Mouse (Mus musculus) C2C12 (cell line): Measurements from ENCODE around the gene Gm10320. TPM values are rescaled to one million over a fixed set of nuclear protein-coding genes. Genes with fewer than 3 reads are reported as not detected.

Source experiments
- H3K27me3 ChIP-seq: one replicate; pipeline ENCODE4 v1.6.1; 2011; ENCODE audit not compliant: control insufficient read depth, insufficient read depth, insufficient read length
- H3K36me3 ChIP-seq: one replicate; pipeline ENCODE4 v1.6.1; 2011; ENCODE audit not compliant: control insufficient read depth, insufficient read depth
- H3K4me3 ChIP-seq: one replicate; pipeline ENCODE4 v1.5.1; 2011; ENCODE audit warnings: mild to moderate bottlenecking, control low read depth; ENCODE audit not compliant: poor library complexity, insufficient read depth, severe bottlenecking
- H3K79me2 ChIP-seq: one replicate; pipeline ENCODE4 v1.6.1; 2011; ENCODE audit not compliant: control insufficient read depth, insufficient read depth
- H3K79me3 ChIP-seq: one replicate; pipeline ENCODE4 v1.6.1; 2011; ENCODE audit warnings: low read depth, control low read depth
- H3ac ChIP-seq: one replicate; pipeline ENCODE3; 2011; ENCODE audit warnings: low read depth; ENCODE audit not compliant: control insufficient read depth, insufficient read length
- CEBPB ChIP-seq: IDR thresholded peaks from one replicate; pipeline ENCODE4 v1.6.1; 2011; ENCODE audit warnings: low read depth, mild to moderate bottlenecking, control low read depth, moderate library complexity
- CTCF ChIP-seq: IDR thresholded peaks from one replicate; pipeline ENCODE4 v1.5.1; 2011; ENCODE audit not compliant: control insufficient read depth, insufficient read depth, insufficient read length
- FOSL1 ChIP-seq: IDR thresholded peaks from one replicate; pipeline ENCODE4 v1.8.0; 2011; ENCODE audit warnings: mild to moderate bottlenecking, low read length; ENCODE audit not compliant: poor library complexity, insufficient read depth, severe bottlenecking
- MAX ChIP-seq: IDR thresholded peaks from one replicate; pipeline ENCODE4 v1.6.1; 2011; ENCODE audit warnings: mild to moderate bottlenecking, control low read depth
- MYOD1 ChIP-seq: IDR thresholded peaks from one replicate; pipeline ENCODE4 v1.6.1; 2011; ENCODE audit warnings: low read depth; ENCODE audit not compliant: control insufficient read depth, insufficient read length
- MYOG ChIP-seq: IDR thresholded peaks from one replicate; pipeline ENCODE4 v1.6.1; 2011; ENCODE audit not compliant: control insufficient read depth, insufficient read length; ENCODE audit errors: extremely low read depth
- USF1 ChIP-seq: IDR thresholded peaks from one replicate; pipeline ENCODE4 v1.6.1; 2011; ENCODE audit warnings: low read depth, mild to moderate bottlenecking, control low read depth, moderate library complexity
- polyA plus RNA-seq: library from polyadenylated mRNA; unstranded; fragments of >200 nt; fragmentation: generic; extraction: Trizol; gene quantifications from one replicate; pipeline ENCODE4 v1.2.1, GENCODE M21; 2012; ENCODE audit warnings: missing spikeins

The Gm10320 gene
- polyA plus RNA-seq, 1 experiment = 1.8 TPM

- TF ChIP-seq FOSL1 = no peak
- TF ChIP-seq MYOD1 = no peak
- TF ChIP-seq MYOG = no peak
- no peak for TF ChIP-seq USF1
- no peak for TF ChIP-seq MAX
- TF ChIP-seq CTCF = no peak
- no peaks in the 10 kb centered on the region for H3K79me3 ChIP-seq
- no peaks in the 10 kb centered on the region for H3K36me3 ChIP-seq
- no peaks in the 10 kb centered on the region for H3K27me3 ChIP-seq
- H3K4me3 ChIP-seq = no peak overlapping the region
- no peak overlapping the region for H3ac ChIP-seq
- H3K79me2 ChIP-seq = no peaks in the 10 kb centered on the region
These were observed 26.5 kb upstream of the Gm10320 start for GRCm38 (mm10) chr13:98518341-98518740.

- no peaks in the 10 kb centered on the region for H3K79me2 ChIP-seq
- TF ChIP-seq MYOD1 = no peak
- no peak for TF ChIP-seq FOSL1
- TF ChIP-seq MYOG = no peak
- no peaks in the 10 kb centered on the region for H3K79me3 ChIP-seq
- H3K27me3 ChIP-seq = no peaks in the 10 kb centered on the region
- no peak overlapping the region for H3K4me3 ChIP-seq
- no peaks in the 10 kb centered on the region for H3K36me3 ChIP-seq
- H3ac ChIP-seq = no peak overlapping the region
These were observed 25.9 kb upstream of the Gm10320 start for GRCm38 (mm10) chr13:98517666-98518065.

- no peaks in the 10 kb centered on the region for H3K79me3 ChIP-seq
- H3K79me2 ChIP-seq = no peaks in the 10 kb centered on the region
- no peaks in the 10 kb centered on the region for H3K27me3 ChIP-seq
- no peaks in the 10 kb centered on the region for H3K36me3 ChIP-seq
- H3K4me3 ChIP-seq = no peak overlapping the region
- TF ChIP-seq MAX = no peak
- no peak for TF ChIP-seq MYOG
- no peak for TF ChIP-seq USF1
- no peak for TF ChIP-seq FOSL1
- no peak for TF ChIP-seq MYOD1
- TF ChIP-seq CTCF = no peak
- TF ChIP-seq CEBPB = no peak
- H3ac ChIP-seq = no peak overlapping the region
These were observed 25.2 kb upstream of the Gm10320 start for GRCm38 (mm10) chr13:98516985-98517384.

GRCm38 (mm10) chr13:98512066-98512465 is 20.3 kb upstream of the Gm10320 start:
- Histone ChIP-seq H3K36me3 (no peaks in the 10 kb centered on the region), H3K27me3 (peaks cover 8% of the 10 kb centered on the region), H3K4me3 (no peak overlapping the region), H3K79me2 (no peaks in the 10 kb centered on the region), H3ac (no peak overlapping the region), H3K79me3 (no peaks in the 10 kb centered on the region)
- no peak for TF ChIP-seq MYOG
- no peak for TF ChIP-seq CEBPB
- TF ChIP-seq CTCF = no peak
- no peak for TF ChIP-seq MAX
- no peak for TF ChIP-seq MYOD1
- TF ChIP-seq USF1 = no peak
- TF ChIP-seq FOSL1 = no peak

GRCm38 (mm10) chr13:98507656-98508055 is 15.9 kb upstream of the Gm10320 start:
- no peaks in the 10 kb centered on the region for H3K79me3 ChIP-seq
- no peak overlapping the region for H3ac ChIP-seq
- H3K36me3 ChIP-seq = no peaks in the 10 kb centered on the region
- no peaks in the 10 kb centered on the region for H3K79me2 ChIP-seq
- no peak for TF ChIP-seq USF1
- TF ChIP-seq CEBPB = no peak
- no peak for TF ChIP-seq FOSL1
- TF ChIP-seq MYOG = no peak
- no peak for TF ChIP-seq CTCF
- no peak for TF ChIP-seq MAX
- TF ChIP-seq MYOD1 = no peak
- H3K4me3 ChIP-seq = no peak overlapping the region
- H3K27me3 ChIP-seq = peaks cover 14% of the 10 kb centered on the region

GRCm38 (mm10) chr13:98506496-98506895 is 14.7 kb upstream of the Gm10320 start:
- TF ChIP-seq CTCF (no peak), MYOG (no peak), MAX (no peak), CEBPB (no peak), FOSL1 (no peak), USF1 (no peak), MYOD1 (no peak)
- Histone ChIP-seq H3K79me2 (no peaks in the 10 kb centered on the region), H3K36me3 (no peaks in the 10 kb centered on the region), H3K79me3 (no peaks in the 10 kb centered on the region), H3K27me3 (peaks cover 14% of the 10 kb centered on the region), H3ac (no peak overlapping the region), H3K4me3 (no peak overlapping the region)
